17 mouse cellular contexts compared by ENCODE assay signal in the genomic region with DNA sequence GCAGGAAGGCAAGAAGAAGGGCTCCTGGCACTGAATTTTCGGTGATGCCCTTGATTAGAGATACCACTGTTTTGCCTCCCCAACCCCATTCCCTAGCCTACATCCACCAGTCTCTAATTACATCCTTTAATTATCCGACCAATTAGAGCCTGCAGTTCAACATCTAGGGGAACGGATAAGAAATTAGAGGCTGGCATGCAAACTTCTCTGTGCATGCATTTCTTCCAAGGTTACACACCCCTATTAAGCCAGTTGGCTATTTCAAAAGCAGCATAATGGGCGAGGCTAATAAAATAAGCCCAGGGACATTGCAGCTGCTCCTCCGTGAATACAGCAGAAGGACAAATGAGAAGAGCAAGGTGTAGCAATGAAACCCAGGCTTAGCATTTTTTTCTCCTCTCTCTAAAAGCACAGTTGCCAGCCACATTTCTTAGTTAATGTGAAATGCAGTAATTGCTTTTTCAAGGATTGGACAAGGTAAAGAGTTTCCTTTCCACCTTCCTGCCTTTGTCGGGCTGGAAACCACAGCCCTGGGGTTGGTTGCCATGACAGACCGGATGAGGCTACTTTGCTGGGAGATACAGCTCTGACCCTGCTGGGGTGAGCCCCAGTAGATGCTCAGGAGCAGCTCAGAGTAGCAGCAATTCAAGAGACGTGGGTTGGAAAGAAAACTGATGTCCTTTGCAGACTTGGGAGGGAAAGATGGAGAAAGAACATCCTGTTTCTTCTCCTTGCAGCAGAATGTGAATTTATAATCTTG. TPM values are rescaled to one million over a fixed set of nuclear protein-coding genes. Genes with fewer than 3 reads are reported as not detected.
DNase-seq lines count a peak whose midpoint lies in the region; ATAC-seq and TF ChIP-seq lines count a peak whose summit lies in the region.
"Had no signal": no experiment of that assay in that cellular context is flagged by ENCODE, and none has a peak within 500 bp of the region (broad histone marks: within the 10 kb centered on the region; RNA-seq: fewer than 3 reads in every experiment).

No protein-coding gene starts in this region.

- H3K27ac ChIP-seq in forebrain, embryonic 13.5 days: peak overlapping the region; percentile 75
- H3K27ac ChIP-seq in hindbrain, embryonic 15.5 days (replicated peaks): 0 out of 2 replicates have a peak overlapping the region, but pooled peaks have one; percentile 31
- no peak overlapping the region for H3K27ac ChIP-seq in kidney, adult 2 months (ENCODE audit: insufficient read depth, low read depth, low read length)
- H3K27ac ChIP-seq: kidney, postnatal 0 days; liver, embryonic 13.5 days had no signal

- ATAC-seq in forebrain, embryonic 13.5 days: peak; percentile 88
- no peak for ATAC-seq in hindbrain, embryonic 15.5 days (ENCODE audit: low FRiP score, low read depth)
- no peak for ATAC-seq in CD4-positive, CD25-positive, alpha-beta regulatory T cell, adult 4 months

- no peak for TF ChIP-seq POLR2A in kidney, adult 2 months (IDR thresholded peaks at IDR 0.05; ENCODE audit: low read depth, low read length)
- TF ChIP-seq POLR2A in lung, adult 2 months (IDR thresholded peaks at IDR 0.05; ENCODE audit: borderline replicate concordance, extremely low read depth, low read depth, low read length): no peak

- intact Hi-C loops in gastrocnemius, postnatal 36 days (cut with DNase I): no loop called here

- no peak for TF ChIP-seq CTCF in kidney, adult 2 months (conservative IDR thresholded peaks at IDR 0.05; ENCODE audit: insufficient read depth, insufficient read length, low read depth, low read length)
- TF ChIP-seq CTCF in lung, adult 2 months (IDR thresholded peaks at IDR 0.05; ENCODE audit: insufficient read depth, low read length): no peak

- H3K4me1 ChIP-seq in forebrain, embryonic 13.5 days: peaks cover 33% of the 10 kb centered on the region
- peaks cover 7% of the 10 kb centered on the region for H3K4me1 ChIP-seq in hindbrain, embryonic 15.5 days (replicated peaks)
- H3K4me1 ChIP-seq in kidney, adult 2 months (ENCODE audit: control insufficient read depth, insufficient read depth, low read length): no peaks in the 10 kb centered on the region
- H3K4me1 ChIP-seq in lung, adult 2 months (ENCODE audit: control insufficient read depth, insufficient read depth, low read length): no peaks in the 10 kb centered on the region
- H3K4me1 ChIP-seq: liver, embryonic 13.5 days had no signal

- peak overlapping the region; percentile 27 for H3K4me2 ChIP-seq in forebrain, embryonic 13.5 days
- H3K4me2 ChIP-seq in hindbrain, embryonic 15.5 days: no peak overlapping the region
- H3K4me2 ChIP-seq: liver, embryonic 13.5 days had no signal

- H3K27me3 ChIP-seq in forebrain, embryonic 13.5 days: no peaks in the 10 kb centered on the region
- no peaks in the 10 kb centered on the region for H3K27me3 ChIP-seq in hindbrain, embryonic 15.5 days
- H3K27me3 ChIP-seq in kidney, adult 2 months (replicated peaks; ENCODE audit: control insufficient read depth, insufficient read depth, low read length): no peaks in the 10 kb centered on the region
- H3K27me3 ChIP-seq: liver, embryonic 13.5 days had no signal

- H3K9ac ChIP-seq in forebrain, embryonic 13.5 days: no peak overlapping the region
- H3K9ac ChIP-seq in hindbrain, embryonic 15.5 days: no peak overlapping the region
- H3K9ac ChIP-seq: liver, embryonic 13.5 days had no signal

- H3K4me3 ChIP-seq in forebrain, embryonic 13.5 days: no peak overlapping the region
- no peak overlapping the region for H3K4me3 ChIP-seq in hindbrain, embryonic 15.5 days
- H3K4me3 ChIP-seq in kidney, adult 2 months (ENCODE audit: insufficient read depth, low read depth, low read length): no peak overlapping the region
- H3K4me3 ChIP-seq in lung, adult 2 months (replicated peaks; ENCODE audit: extremely low read depth, low read depth, low read length): no peak overlapping the region
- H3K4me3 ChIP-seq: liver, embryonic 13.5 days had no signal

- H3K36me3 ChIP-seq in forebrain, embryonic 13.5 days (ENCODE audit: poor library complexity, severe bottlenecking): no peaks in the 10 kb centered on the region
- no peaks in the 10 kb centered on the region for H3K36me3 ChIP-seq in hindbrain, embryonic 15.5 days
- H3K36me3 ChIP-seq in kidney, adult 2 months (ENCODE audit: control insufficient read depth, insufficient read depth, low read length): no peaks in the 10 kb centered on the region
- H3K36me3 ChIP-seq: liver, embryonic 13.5 days had no signal

- H3K9me3 ChIP-seq in forebrain, embryonic 13.5 days (replicated peaks): no peaks in the 10 kb centered on the region
- H3K9me3 ChIP-seq in hindbrain, embryonic 15.5 days: no peaks in the 10 kb centered on the region
- H3K9me3 ChIP-seq: liver, embryonic 13.5 days had no signal

- 28% methylated on average over 8 of the region's 8 CpGs for WGBS in forebrain, embryonic 13.5 days
- 56% methylated on average over 8 of the region's 8 CpGs for WGBS in hindbrain, embryonic 15.5 days
- 51% methylated on average over 8 of the region's 8 CpGs for WGBS in kidney, adult 2 months
- 67% methylated on average over 8 of the region's 8 CpGs for WGBS in lung, adult 2 months

- DNase-seq in gastrocnemius, postnatal 25 days: peak; percentile 7
- DNase-seq in gastrocnemius, postnatal 36 days: no peak
- DNase-seq in Muller cell, postnatal 12 days (ENCODE audit: inconsistent ontology term): peak; percentile 26
- DNase-seq in kidney, adult 2 months: no peak
- DNase-seq in lung, adult 2 months: no peak
- DNase-seq: adrenal gland, postnatal 25 days; liver, embryonic 13.5 days; thymus, postnatal 25 days had no signal

RNA-seq across cellular contexts. Expression of gene Nox3, which starts 5.4 kb away (rescaled TPM):
- total RNA-seq in gastrocnemius, postnatal 25 days (2021): not detected
- not detected for total RNA-seq in gastrocnemius, postnatal 36 days (2021)
- polyA plus RNA-seq in forebrain, embryonic 13.5 days (2015; fragmentation: Nextera tagmentation; extraction: Ambion mirVana): not detected in 2 replicates
- not detected in 2 replicates for polyA plus RNA-seq in hindbrain, embryonic 15.5 days (2015; fragmentation: Nextera tagmentation; extraction: Ambion mirVana)
- polyA plus RNA-seq in CD4-positive, CD25-positive, alpha-beta regulatory T cell, adult 4 months (2017; shearing (Covaris generic)): not detected
- not detected in 2 replicates for polyA plus RNA-seq in kidney, adult 2 months (2012; rRNA removed)
- polyA plus RNA-seq in lung, adult 2 months (2012; rRNA removed): not detected in 2 replicates
- total RNA-seq: adrenal gland, postnatal 25 days; ES-E14; layer of hippocampus, postnatal 10 days had no signal
- polyA plus RNA-seq: cortical plate, adult 2 months; gonadal fat pad, adult 2 months; kidney, postnatal 0 days; liver, embryonic 13.5 days; neural tube, embryonic 14.5 days had no signal

Comparison
In these comparisons a context has a peak if more than half of its experiments do, and no peak if none do; other contexts are left out.
1. DNase-seq: peak in gastrocnemius, postnatal 25 days (single experiment) and Muller cell, postnatal 12 days (single experiment); none in gastrocnemius, postnatal 36 days (0 of 2), kidney, adult 2 months (single experiment) and lung, adult 2 months (single experiment).